Mouse (Mus musculus): ENCODE data around the gene Mphosph10. TPM values are rescaled to one million over a fixed set of nuclear protein-coding genes. Genes with fewer than 3 reads are reported as not detected.

Mphosph10 gene
- 48.4 and 50.0 TPM in 2 replicates for polyA plus RNA-seq (2016; fragmentation: Nextera tagmentation; extraction: Ambion mirVana)

- Histone ChIP-seq H3K36me3 (peaks cover 26% of the 10 kb centered on the region), H3K9ac (peak within 1 kb of the TSS; percentile 85), H3K4me1 (peaks cover 21% of the 10 kb centered on the region), H3K9me3 (replicated peaks) (no peaks in the 10 kb centered on the region), H3K27me3 (replicated peaks) (no peaks in the 10 kb centered on the region), H3K27ac (peak within 1 kb of the TSS; percentile 74), H3K4me3 (peak within 1 kb of the TSS; percentile 79), H3K4me2 (peak within 1 kb of the TSS; percentile 87)
- peak; percentile 99 for ATAC-seq
- under 1% methylated on average over 54 of the region's 54 CpGs for WGBS (ENCODE audit: insufficient replicate concordance)
Observed at GRCm38 (mm10) chr7:64392122-64392818, at the start of gene Mphosph10, which contains the start of gene Mcee. TSS of gene Mphosph10 (minus strand) at chr7:64392268. TSS of gene Mcee (plus strand) at chr7:64392607.

DNA sequence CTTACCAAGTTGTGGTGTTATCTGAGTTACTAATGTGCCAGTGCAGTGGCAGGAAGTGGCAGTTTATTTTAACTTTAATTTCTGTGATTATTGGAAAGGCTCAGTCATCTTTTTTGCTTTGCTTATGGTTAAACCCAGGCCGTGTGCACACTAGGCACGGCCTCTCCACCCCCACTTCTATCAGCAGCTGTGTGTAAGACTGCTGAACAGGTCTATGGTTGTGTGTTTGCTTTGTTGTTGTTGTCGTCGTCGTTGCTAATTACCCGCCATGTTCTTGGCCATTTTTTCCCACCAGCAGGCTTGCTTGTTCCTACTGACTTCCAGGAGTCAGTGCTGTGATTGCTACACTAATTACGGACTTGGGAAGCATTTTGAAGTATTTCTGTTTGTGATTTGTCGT is 48.5 kb upstream of the Mphosph10 start:
- Histone ChIP-seq H3K27me3 (replicated peaks) (no peaks in the 10 kb centered on the region), H3K36me3 (no peaks in the 10 kb centered on the region), H3K4me3 (no peak overlapping the region), H3K9me3 (replicated peaks) (no peaks in the 10 kb centered on the region), H3K27ac (no peak overlapping the region), H3K4me2 (no peak overlapping the region), H3K9ac (no peak overlapping the region), H3K4me1 (no peaks in the 10 kb centered on the region)
- 60% methylated on average over 8 of the region's 8 CpGs for WGBS (ENCODE audit: insufficient replicate concordance)
- no peak for ATAC-seq

DNA sequence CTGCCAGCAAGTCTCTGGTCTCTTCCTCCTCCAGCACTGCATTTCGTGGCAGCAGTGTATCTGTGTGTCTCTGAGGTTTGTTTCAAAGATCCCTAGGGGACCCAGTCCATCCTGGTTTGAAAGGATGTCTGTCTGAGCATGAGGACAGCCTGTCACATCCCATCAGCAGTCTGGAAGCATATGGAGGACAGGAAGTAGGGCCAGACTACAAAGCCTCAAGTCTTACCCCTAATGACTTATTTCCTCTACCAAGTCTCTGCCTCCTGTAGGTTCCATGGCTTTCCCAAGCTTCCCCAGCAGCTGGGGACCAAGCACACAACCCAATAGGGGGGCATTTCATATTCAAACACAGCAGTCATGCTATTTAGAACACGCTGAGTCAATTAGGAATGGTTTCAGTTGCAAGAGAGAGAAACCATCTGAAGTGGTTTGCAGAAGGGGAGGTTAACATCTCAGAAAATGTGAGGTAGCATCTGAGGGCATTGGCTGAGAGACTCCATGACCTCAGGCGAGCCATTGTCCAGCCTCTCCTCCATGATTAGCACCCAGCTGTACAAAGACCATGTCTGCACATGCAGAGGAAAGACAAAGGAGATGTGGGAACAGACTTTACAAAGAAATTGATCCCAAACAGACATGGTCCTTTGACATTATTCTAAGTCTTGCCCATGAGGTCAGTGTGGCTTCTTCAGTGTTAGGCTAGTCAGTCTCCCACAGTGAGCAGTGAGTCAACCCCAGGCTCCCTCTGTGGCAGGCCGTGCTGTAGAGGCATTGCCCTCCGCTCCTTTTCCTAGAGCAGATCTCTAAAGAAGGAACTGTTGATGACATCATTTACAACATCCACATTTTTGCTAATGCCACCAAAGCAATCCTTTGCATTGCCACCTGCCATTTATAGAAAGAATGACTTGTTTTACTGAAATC is 47.8 kb upstream of the Mphosph10 start:
- ATAC-seq, result no peak
- 53% methylated on average over 5 of the region's 5 CpGs for WGBS (ENCODE audit: insufficient replicate concordance)
- no peaks in the 10 kb centered on the region for H3K4me1 ChIP-seq

GRCm38 (mm10) chr7:64424861-64425260 is 32.8 kb upstream of the Mphosph10 start:
- no peaks in the 10 kb centered on the region for H3K4me1 ChIP-seq
- no peaks in the 10 kb centered on the region for H3K27me3 ChIP-seq (replicated peaks)
- H3K9ac ChIP-seq, result no peak overlapping the region
- no peaks in the 10 kb centered on the region for H3K9me3 ChIP-seq (replicated peaks)
- no peak overlapping the region for H3K27ac ChIP-seq
- WGBS (ENCODE audit: insufficient replicate concordance), result 51% methylated on average over 5 of the region's 5 CpGs
- no peak overlapping the region for H3K4me3 ChIP-seq
- H3K36me3 ChIP-seq, result no peaks in the 10 kb centered on the region
- ATAC-seq, result no peak
- H3K4me2 ChIP-seq, result no peak overlapping the region

More for the DNA sequence above, 47.8 kb upstream of the Mphosph10 start:
- H3K27me3 ChIP-seq (replicated peaks), result no peaks in the 10 kb centered on the region
- no peaks in the 10 kb centered on the region for H3K36me3 ChIP-seq
- H3K4me3 ChIP-seq, result no peak overlapping the region
- no peak overlapping the region for H3K4me2 ChIP-seq
- H3K9me3 ChIP-seq (replicated peaks), result no peaks in the 10 kb centered on the region
- no peak overlapping the region for H3K9ac ChIP-seq
- no peak overlapping the region for H3K27ac ChIP-seq

DNA sequence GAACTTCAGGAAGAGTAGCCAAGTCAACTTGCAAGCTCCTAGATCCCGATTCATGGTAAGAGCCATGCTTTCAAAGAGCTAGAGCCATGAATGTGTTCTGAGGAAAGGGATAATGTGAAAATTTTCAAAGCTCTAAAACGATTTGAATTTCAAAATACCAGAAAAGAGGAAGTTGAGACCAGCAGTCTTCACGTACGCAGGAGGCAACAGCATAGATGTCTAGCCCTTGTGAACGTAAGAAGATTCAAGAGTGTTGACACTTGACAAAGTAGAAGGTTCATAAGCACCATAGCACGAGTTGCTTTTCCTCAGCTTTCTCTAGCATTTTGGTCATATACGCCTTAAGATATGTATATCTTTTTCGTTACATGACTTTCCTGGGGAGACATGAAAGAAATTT is 11.9 kb upstream of the Mphosph10 start:
- Histone ChIP-seq H3K27ac (no peak overlapping the region), H3K9ac (no peak overlapping the region), H3K27me3 (replicated peaks) (no peaks in the 10 kb centered on the region), H3K4me1 (no peaks in the 10 kb centered on the region), H3K4me3 (no peak overlapping the region), H3K9me3 (replicated peaks) (no peaks in the 10 kb centered on the region), H3K4me2 (no peak overlapping the region), H3K36me3 (peaks cover 3% of the 10 kb centered on the region)
- 66% methylated on average over 8 of the region's 8 CpGs for WGBS (ENCODE audit: insufficient replicate concordance)
- ATAC-seq, result no peak

DNA sequence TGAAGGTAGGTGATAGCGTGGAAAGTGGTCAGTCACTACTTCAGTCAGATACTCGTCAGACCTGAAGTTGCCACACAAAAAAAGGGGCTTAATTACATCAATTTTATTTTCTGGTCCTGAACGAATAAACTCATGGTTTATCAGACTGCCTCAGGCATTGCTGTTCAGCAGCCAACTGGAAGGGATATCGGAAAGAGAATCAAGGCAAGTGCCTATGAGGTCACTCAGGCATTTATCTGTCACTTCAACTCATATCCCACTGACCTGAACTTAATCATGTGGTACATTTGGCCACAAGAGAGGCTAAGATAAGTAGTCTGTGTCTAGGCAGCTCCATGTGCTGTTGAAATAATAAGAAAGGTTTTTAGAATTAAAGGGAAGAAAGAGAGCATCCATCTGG is 10.4 kb upstream of the Mphosph10 start:
- Histone ChIP-seq H3K27ac (no peak overlapping the region), H3K9ac (no peak overlapping the region), H3K4me1 (no peaks in the 10 kb centered on the region), H3K36me3 (peaks cover 6% of the 10 kb centered on the region), H3K4me2 (no peak overlapping the region), H3K4me3 (no peak overlapping the region), H3K27me3 (replicated peaks) (no peaks in the 10 kb centered on the region), H3K9me3 (replicated peaks) (no peaks in the 10 kb centered on the region)
- ATAC-seq, result no peak
- 73% methylated on average over 4 of the region's 4 CpGs for WGBS (ENCODE audit: insufficient replicate concordance)

- no peaks in the 10 kb centered on the region for H3K9me3 ChIP-seq (replicated peaks)
- H3K36me3 ChIP-seq, result peaks cover 6% of the 10 kb centered on the region
- WGBS (ENCODE audit: insufficient replicate concordance), result 95% methylated on average over 1 of the region's 1 CpGs
- H3K27me3 ChIP-seq (replicated peaks), result no peaks in the 10 kb centered on the region
- no peak for ATAC-seq
- H3K27ac ChIP-seq, result no peak overlapping the region
- no peak overlapping the region for H3K4me3 ChIP-seq
- no peak overlapping the region for H3K4me2 ChIP-seq
- no peak overlapping the region for H3K9ac ChIP-seq
- H3K4me1 ChIP-seq, result no peaks in the 10 kb centered on the region
Observed at GRCm38 (mm10) chr7:64400725-64401124, 8.7 kb upstream of the Mphosph10 start.

- Histone ChIP-seq H3K4me3 (peak overlapping the region; percentile 79), H3K9ac (peak overlapping the region; percentile 82), H3K27me3 (replicated peaks) (no peaks in the 10 kb centered on the region), H3K36me3 (peaks cover 21% of the 10 kb centered on the region), H3K27ac (peak overlapping the region; percentile 74), H3K4me1 (peaks cover 21% of the 10 kb centered on the region), H3K9me3 (replicated peaks) (no peaks in the 10 kb centered on the region), H3K4me2 (peak overlapping the region; percentile 87)
- ATAC-seq, result no peak; the same call in 1 of the 2 replicates
- WGBS (ENCODE audit: insufficient replicate concordance), result 1% methylated on average over 15 of the region's 15 CpGs
Observed at GRCm38 (mm10) chr7:64392819-64393151, 717 bp upstream of the Mphosph10 start.

DNA sequence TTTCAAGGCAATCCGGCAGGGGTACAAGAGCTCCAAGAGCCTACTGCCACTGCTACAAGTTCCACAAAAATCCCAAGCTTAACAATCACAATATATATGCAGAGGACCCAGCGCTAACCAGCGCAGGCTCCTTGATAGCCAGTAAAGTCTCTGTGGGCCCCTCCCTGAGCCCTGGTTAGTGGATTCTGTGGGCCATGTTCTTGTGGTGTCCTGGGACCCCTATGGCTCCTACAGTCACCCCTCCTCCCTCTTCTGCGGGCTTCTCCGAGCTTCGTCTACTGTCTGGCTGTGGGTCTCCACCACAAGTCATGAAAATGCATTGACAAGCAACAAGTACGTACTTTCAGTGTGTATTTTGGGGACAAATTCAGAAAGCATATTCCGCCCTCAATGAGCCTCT is 589 bp downstream of the Mphosph10 start:
- WGBS (ENCODE audit: insufficient replicate concordance), result 2% methylated on average over 8 of the region's 8 CpGs
- ATAC-seq, result no peak

DNA sequence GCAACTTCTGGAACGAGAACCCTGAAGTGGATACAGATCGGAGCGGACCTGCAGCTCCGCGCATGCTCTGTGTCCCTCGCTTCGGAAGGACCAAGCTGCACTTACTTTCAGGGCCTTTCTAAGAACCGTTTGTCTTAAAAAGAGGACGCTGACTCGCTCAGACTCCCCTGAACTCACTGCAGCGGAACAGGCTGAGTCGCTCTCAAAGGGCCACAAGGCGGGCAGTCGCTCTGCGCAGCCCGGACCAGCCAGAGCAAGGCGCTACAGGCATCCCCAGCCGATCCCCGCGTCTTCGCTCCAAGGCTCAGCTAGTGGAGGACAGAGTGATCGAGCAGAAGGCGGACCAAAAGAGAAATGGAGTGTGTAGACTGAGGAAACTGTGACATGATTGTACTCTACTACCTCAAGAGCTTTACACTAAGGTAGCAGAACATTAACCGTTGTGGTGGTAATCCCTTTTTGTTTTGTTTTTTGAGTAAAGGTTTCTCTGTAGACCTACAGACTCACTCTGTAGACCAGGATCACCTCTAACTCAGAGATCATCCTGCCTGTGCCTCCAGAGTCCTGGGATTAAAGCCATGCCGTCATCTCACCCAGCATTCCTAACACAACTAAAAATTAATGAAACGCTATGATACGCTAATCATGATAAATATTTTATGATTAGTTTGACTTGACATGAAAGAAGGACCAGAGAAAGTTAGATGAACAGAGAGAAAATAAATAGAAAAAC is 18.1 kb downstream of the Mphosph10 start, which contains the start of gene Fan1:
Fan1 (minus strand) TSS at position 266 of the 733 bp plus-strand sequence.
- H3K36me3 ChIP-seq, result peaks cover 43% of the 10 kb centered on the region
- H3K4me1 ChIP-seq, result peaks cover 6% of the 10 kb centered on the region
- peak within 1 kb of the TSS; percentile 89 for H3K27ac ChIP-seq
- no peaks in the 10 kb centered on the region for H3K27me3 ChIP-seq (replicated peaks)
- peak within 1 kb of the TSS; percentile 81 for H3K9ac ChIP-seq
- ATAC-seq, result peak; percentile 94
- peak within 1 kb of the TSS; percentile 78 for H3K4me2 ChIP-seq
- 4% methylated on average over 27 of the region's 27 CpGs for WGBS (ENCODE audit: insufficient replicate concordance)
- peak within 1 kb of the TSS; percentile 75 for H3K4me3 ChIP-seq
- no peaks in the 10 kb centered on the region for H3K9me3 ChIP-seq (replicated peaks)

More for the DNA sequence above, 589 bp downstream of the Mphosph10 start:
- Histone ChIP-seq H3K27ac (peak overlapping the region; percentile 68), H3K36me3 (peaks cover 34% of the 10 kb centered on the region), H3K9ac (peak overlapping the region; percentile 85), H3K9me3 (replicated peaks) (no peaks in the 10 kb centered on the region), H3K4me3 (peak overlapping the region; percentile 79), H3K27me3 (replicated peaks) (no peaks in the 10 kb centered on the region), H3K4me1 (peaks cover 21% of the 10 kb centered on the region), H3K4me2 (peak overlapping the region; percentile 87)

- peak overlapping the region; percentile 78 for H3K4me2 ChIP-seq
- H3K27me3 ChIP-seq (replicated peaks), result no peaks in the 10 kb centered on the region
- WGBS (ENCODE audit: insufficient replicate concordance), result 10% methylated on average over 18 of the region's 18 CpGs
- H3K4me3 ChIP-seq, result peak overlapping the region; percentile 75
- peak overlapping the region; percentile 89 for H3K27ac ChIP-seq
- peaks cover 43% of the 10 kb centered on the region for H3K36me3 ChIP-seq
- 0 out of 2 replicates have a peak, but pooled peaks have one; percentile 16 for ATAC-seq
- peak overlapping the region; percentile 81 for H3K9ac ChIP-seq
- peaks cover 6% of the 10 kb centered on the region for H3K4me1 ChIP-seq
- no peaks in the 10 kb centered on the region for H3K9me3 ChIP-seq (replicated peaks)
Observed at GRCm38 (mm10) chr7:64373147-64373829, 18.8 kb downstream of the Mphosph10 start.

Measured in liver, embryonic 12.5 days (tissue).